In the genomic region with DNA sequence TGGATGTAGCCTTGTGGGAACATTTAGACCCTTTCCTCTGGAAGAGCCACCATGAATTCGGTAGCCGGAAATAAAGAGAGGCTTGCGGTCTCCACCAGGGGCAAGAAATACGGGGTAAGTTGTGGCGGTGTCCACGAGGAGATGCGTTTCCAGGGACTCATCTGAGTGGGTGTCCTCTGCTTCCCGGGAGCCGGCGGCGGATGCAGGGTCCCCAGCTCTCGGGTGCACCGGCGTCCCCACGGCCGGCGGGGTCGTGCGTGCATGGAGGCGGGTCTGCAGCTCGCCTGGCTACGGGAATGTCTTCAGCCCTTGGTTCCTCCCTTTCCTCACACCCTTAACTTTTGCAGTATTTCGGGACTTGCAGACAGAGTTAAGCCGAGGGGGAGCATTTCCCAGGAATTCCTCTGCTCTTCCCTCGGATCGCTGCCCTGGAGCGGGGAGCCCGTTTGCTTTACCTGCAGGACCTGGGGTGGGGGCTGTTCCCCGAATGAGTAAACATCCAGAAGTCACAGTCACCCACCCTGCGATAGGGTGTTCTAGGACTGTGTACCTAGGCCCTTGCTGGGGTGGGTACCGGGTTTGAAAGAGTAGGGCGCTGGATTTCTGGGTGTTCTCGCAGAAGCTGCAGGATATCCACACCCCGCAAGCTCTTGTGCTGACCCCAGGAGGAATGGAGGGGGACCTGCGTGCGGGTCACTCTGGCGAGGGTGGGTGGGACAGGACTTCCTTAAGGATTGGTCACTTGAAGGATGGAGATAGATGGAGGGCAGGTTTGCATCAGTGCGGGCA, we compare ENCODE assay signal across 8 mouse cellular contexts. TPM values are rescaled to one million over a fixed set of nuclear protein-coding genes. Genes with fewer than 3 reads are reported as not detected.
DNase-seq lines count a peak whose midpoint lies in the region; ATAC-seq and TF ChIP-seq lines count a peak whose summit lies in the region.

No protein-coding gene starts in this region.

- no peak for TF ChIP-seq POLR2A in brain, embryonic 14.5 days (IDR thresholded peaks at IDR 0.05; ENCODE audit: borderline replicate concordance, extremely low read depth, insufficient read depth, insufficient read length, poor library complexity, severe bottlenecking)

- H3K27me3 ChIP-seq in forebrain, embryonic 13.5 days = peaks cover 35% of the 10 kb centered on the region
- H3K27me3 ChIP-seq in kidney, embryonic 14.5 days (ENCODE audit: control insufficient read depth, insufficient read depth, low read length) = 0 out of 2 replicates have a peak, but pooled peaks cover 4% of the 10 kb centered on the region
- H3K27me3 ChIP-seq in liver, embryonic 14.5 days (ENCODE audit: control insufficient read depth, insufficient read depth, low read length) = peaks cover 57% of the 10 kb centered on the region

- under 1% methylated on average over 38 of the region's 38 CpGs for WGBS in forebrain, embryonic 13.5 days
- under 1% methylated on average over 38 of the region's 38 CpGs for WGBS in kidney, embryonic 14.5 days
- WGBS in liver, embryonic 14.5 days (ENCODE audit: insufficient replicate concordance) = 1% methylated on average over 38 of the region's 38 CpGs

- H3K4me1 ChIP-seq in forebrain, embryonic 13.5 days = peaks cover 28% of the 10 kb centered on the region
- H3K4me1 ChIP-seq in kidney, embryonic 14.5 days (ENCODE audit: control insufficient read depth, insufficient read depth, low read length) = 0 out of 2 replicates have a peak, but pooled peaks cover 9% of the 10 kb centered on the region
- H3K4me1 ChIP-seq in liver, embryonic 14.5 days (replicated peaks; ENCODE audit: control insufficient read depth in 2 of 2, insufficient read depth in 2 of 2, low read length in 1 of 2) = no peaks in the 10 kb centered on the region

- ATAC-seq in forebrain, embryonic 13.5 days = no peak; the same call in 1 of the 2 replicates
- no peak for ATAC-seq in kidney, embryonic 14.5 days (ENCODE audit: low FRiP score, low TSS enrichment)
- ATAC-seq in liver, embryonic 14.5 days (ENCODE audit: insufficient read depth) = no peak

- H3K36me3 ChIP-seq in forebrain, embryonic 13.5 days (ENCODE audit: poor library complexity, severe bottlenecking) = no peaks in the 10 kb centered on the region
- no peaks in the 10 kb centered on the region for H3K36me3 ChIP-seq in kidney, embryonic 14.5 days (ENCODE audit: control insufficient read depth, insufficient read depth, low read length)
- no peaks in the 10 kb centered on the region for H3K36me3 ChIP-seq in liver, embryonic 14.5 days (replicated peaks; ENCODE audit: control insufficient read depth, insufficient read depth, low read depth)

- DNase-seq in left cerebral cortex, adult 18-20 months (ENCODE audit: low spot score in 2 of 2) = peak; percentile 9 to 23
- no peak for DNase-seq in left cerebral cortex, adult 11 months (ENCODE audit: low spot score)
- peak; percentile 47 for DNase-seq in brain, embryonic 14.5 days (ENCODE audit: low read depth)
- no peak for DNase-seq in liver, embryonic 14.5 days (ENCODE audit: low read depth in 3 of 3, low spot score in 3 of 3)
- peak; percentile 21 for DNase-seq in right cerebral cortex, adult 18-20 months
- no peak for DNase-seq in spleen, adult 12 weeks (ENCODE audit: low spot score)

- peak overlapping the region; percentile 58 for H3K4me3 ChIP-seq in forebrain, embryonic 13.5 days
- H3K4me3 ChIP-seq in kidney, embryonic 14.5 days (ENCODE audit: low read length) = peak overlapping the region; percentile 58
- H3K4me3 ChIP-seq in liver, embryonic 14.5 days (ENCODE audit: insufficient read depth in 1 of 2, low read depth in 2 of 2, low read length in 2 of 2) = peak overlapping the region; percentile 37 to 48

- no peak overlapping the region for H3K27ac ChIP-seq in forebrain, embryonic 13.5 days
- peak overlapping the region; percentile 90; the same call in 1 of the 2 replicates for H3K27ac ChIP-seq in kidney, embryonic 14.5 days (ENCODE audit: low read depth, low read length)
- no peak overlapping the region for H3K27ac ChIP-seq in liver, embryonic 14.5 days

- no peak for TF ChIP-seq EP300 in liver, embryonic 14.5 days (IDR thresholded peaks at IDR 0.05; ENCODE audit: low read depth)

- peak overlapping the region; percentile 100 for H3K4me2 ChIP-seq in forebrain, embryonic 13.5 days
- H3K4me2 ChIP-seq in kidney, embryonic 14.5 days (replicated peaks; ENCODE audit: low read depth, low read length) = peak overlapping the region; percentile 100
- peak overlapping the region; percentile 68 for H3K4me2 ChIP-seq in liver, embryonic 14.5 days (ENCODE audit: low read depth)

- TF ChIP-seq CTCF in brain, embryonic 14.5 days (IDR thresholded peaks at IDR 0.05; ENCODE audit: borderline replicate concordance, extremely low read depth, insufficient read depth, insufficient read length) = no peak
- TF ChIP-seq CTCF in liver, embryonic 14.5 days (IDR thresholded peaks at IDR 0.05; ENCODE audit: low read depth) = no peak

- H3K9me3 ChIP-seq in forebrain, embryonic 13.5 days (replicated peaks) = no peaks in the 10 kb centered on the region
- no peaks in the 10 kb centered on the region for H3K9me3 ChIP-seq in kidney, embryonic 14.5 days (ENCODE audit: control insufficient read depth, low read length)
- no peaks in the 10 kb centered on the region for H3K9me3 ChIP-seq in liver, embryonic 14.5 days (ENCODE audit: control insufficient read depth, low read length)

- H3K9ac ChIP-seq in forebrain, embryonic 13.5 days = peak overlapping the region; percentile 74
- H3K9ac ChIP-seq in kidney, embryonic 14.5 days (ENCODE audit: low read depth, low read length) = peak overlapping the region; percentile 76
- no peak overlapping the region for H3K9ac ChIP-seq in liver, embryonic 14.5 days (replicated peaks)

RNA-seq across cellular contexts. Expression of gene Kif26b, which starts 0.8 kb away (rescaled TPM):
- total RNA-seq in left cerebral cortex, adult 18-20 months (2021) = 1 to 10 TPM; 8.6 to 9.0 TPM
- 5.6 and 17.0 TPM in 2 replicates for polyA plus RNA-seq in brain, embryonic 14.5 days (2012; rRNA removed)
- polyA plus RNA-seq in forebrain, embryonic 13.5 days (2015; fragmentation: Nextera tagmentation; extraction: Ambion mirVana) = 2.7 and 2.9 TPM in 2 replicates
- 14.8 and 22.9 TPM in 2 replicates for polyA plus RNA-seq in kidney, embryonic 14.5 days (2014; fragmentation: Nextera tagmentation; extraction: Ambion mirVana)
- 0.05 and 0.07 TPM in 2 replicates for polyA plus RNA-seq in liver, embryonic 14.5 days (2012; rRNA removed)
- polyA plus RNA-seq in liver, embryonic 14.5 days (2014; fragmentation: Nextera tagmentation; extraction: Ambion mirVana) = 0.01 and 0.05 TPM in 2 replicates

Comparison
In these comparisons a context has a peak if more than half of its experiments do, and no peak if none do; other contexts are left out.
1. DNase-seq: peak in left cerebral cortex, adult 18-20 months (2 of 2), brain, embryonic 14.5 days (single experiment) and right cerebral cortex, adult 18-20 months (single experiment); none in left cerebral cortex, adult 11 months (single experiment), liver, embryonic 14.5 days (0 of 3) and spleen, adult 12 weeks (single experiment).
2. Peak in every context shown above with its lines, with median percentiles within 50 percentile points of each other: H3K4me2 ChIP-seq and H3K4me3 ChIP-seq.